Comparison of ENCODE assay signal across 8 mouse cellular contexts in the genomic region with DNA sequence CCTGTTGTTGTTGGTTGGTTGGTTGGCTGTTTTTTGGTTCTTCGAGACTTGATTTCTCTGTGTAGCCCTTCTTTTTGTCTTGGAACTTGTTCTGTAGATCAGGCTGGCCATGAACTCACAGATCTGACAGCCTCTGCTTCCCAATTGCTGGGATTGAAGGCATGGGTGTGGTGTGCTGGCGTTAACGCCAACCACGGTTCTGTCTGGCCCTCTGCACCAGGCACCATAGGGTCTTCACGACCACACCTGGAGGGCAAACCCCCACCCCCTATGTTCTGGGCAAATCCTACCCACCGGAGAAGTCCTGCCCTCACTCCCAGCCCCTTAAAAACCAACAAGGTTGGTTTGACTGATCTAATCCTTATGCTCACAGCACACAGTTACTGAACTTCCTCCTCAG. TPM values are rescaled to one million over a fixed set of nuclear protein-coding genes. Genes with fewer than 3 reads are reported as not detected.
DNase-seq lines count a peak whose midpoint lies in the region; ATAC-seq lines count a peak whose summit lies in the region.

No protein-coding gene starts in this region.

- H3K9ac ChIP-seq in lung, embryonic 15.5 days: no peak overlapping the region; the same call in 1 of the 2 replicates
- H3K9ac ChIP-seq in forebrain, embryonic 15.5 days (replicated peaks): peak overlapping the region; percentile 29
- 0 out of 2 replicates have a peak overlapping the region, but pooled peaks have one; percentile 13 for H3K9ac ChIP-seq in liver, embryonic 12.5 days
- H3K9ac ChIP-seq in stomach, embryonic 16.5 days (ENCODE audit: low read length): peak overlapping the region; percentile 80; the same call in 1 of the 2 replicates

- peak overlapping the region; percentile 76; the same call in 1 of the 2 replicates for H3K4me3 ChIP-seq in lung, embryonic 15.5 days
- H3K4me3 ChIP-seq in forebrain, embryonic 15.5 days: peak overlapping the region; percentile 44
- peak overlapping the region; percentile 68; the same call in 1 of the 2 replicates for H3K4me3 ChIP-seq in liver, embryonic 12.5 days
- H3K4me3 ChIP-seq in stomach, embryonic 16.5 days (replicated peaks; ENCODE audit: low read length): no peak overlapping the region

- WGBS in lung, embryonic 15.5 days: 64% methylated on average over 6 of the region's 6 CpGs
- 64% methylated on average over 6 of the region's 6 CpGs for WGBS in forebrain, embryonic 15.5 days
- WGBS in liver, embryonic 12.5 days (ENCODE audit: insufficient replicate concordance): 45% methylated on average over 6 of the region's 6 CpGs
- WGBS in stomach, embryonic 16.5 days: 60% methylated on average over 6 of the region's 6 CpGs

- peaks cover 17% of the 10 kb centered on the region for H3K4me1 ChIP-seq in lung, embryonic 15.5 days
- H3K4me1 ChIP-seq in forebrain, embryonic 15.5 days: peaks cover 14% of the 10 kb centered on the region
- H3K4me1 ChIP-seq in liver, embryonic 12.5 days: peaks cover 32% of the 10 kb centered on the region
- peaks cover 9% of the 10 kb centered on the region for H3K4me1 ChIP-seq in stomach, embryonic 16.5 days (ENCODE audit: control insufficient read depth, insufficient read depth, low read length)

- no peaks in the 10 kb centered on the region for H3K9me3 ChIP-seq in lung, embryonic 15.5 days
- H3K9me3 ChIP-seq in forebrain, embryonic 15.5 days: no peaks in the 10 kb centered on the region
- no peaks in the 10 kb centered on the region for H3K9me3 ChIP-seq in liver, embryonic 12.5 days (replicated peaks)
- H3K9me3 ChIP-seq in stomach, embryonic 16.5 days (replicated peaks; ENCODE audit: control insufficient read depth, low read length): no peaks in the 10 kb centered on the region

- no peaks in the 10 kb centered on the region for H3K27me3 ChIP-seq in lung, embryonic 15.5 days
- no peaks in the 10 kb centered on the region for H3K27me3 ChIP-seq in forebrain, embryonic 15.5 days
- 0 out of 2 replicates have a peak, but pooled peaks cover 6% of the 10 kb centered on the region for H3K27me3 ChIP-seq in liver, embryonic 12.5 days (replicated peaks)
- no peaks in the 10 kb centered on the region for H3K27me3 ChIP-seq in stomach, embryonic 16.5 days (ENCODE audit: control insufficient read depth, insufficient read depth, low read length)

- H3K27ac ChIP-seq in lung, embryonic 15.5 days: peak overlapping the region; percentile 97
- no peak overlapping the region for H3K27ac ChIP-seq in forebrain, embryonic 15.5 days (replicated peaks)
- peak overlapping the region; percentile 54 for H3K27ac ChIP-seq in liver, embryonic 12.5 days
- peak overlapping the region; percentile 14 for H3K27ac ChIP-seq in stomach, embryonic 16.5 days (ENCODE audit: low read length)

- DNase-seq in lung, postnatal 25 days (ENCODE audit: low spot score): no peak
- no peak for DNase-seq in right cerebral cortex, postnatal 36 days (ENCODE audit: low spot score in 2 of 2)
- DNase-seq in gastrocnemius, postnatal 10 days: no peak
- DNase-seq in B cell, adult 2 months: no peak

- peak overlapping the region; percentile 97 for H3K4me2 ChIP-seq in lung, embryonic 15.5 days
- peak overlapping the region; percentile 94 for H3K4me2 ChIP-seq in forebrain, embryonic 15.5 days (replicated peaks)
- peak overlapping the region; percentile 98 for H3K4me2 ChIP-seq in liver, embryonic 12.5 days
- peak overlapping the region; percentile 99 for H3K4me2 ChIP-seq in stomach, embryonic 16.5 days (ENCODE audit: low read depth, low read length)

- 0 out of 2 replicates have a peak, but pooled peaks have one; percentile 1 for ATAC-seq in lung, embryonic 15.5 days (ENCODE audit: borderline replicate concordance, extremely low read depth, low FRiP score, low TSS enrichment)
- ATAC-seq in forebrain, embryonic 15.5 days (replicated peaks): peak; percentile 5; the same call in 1 of the 2 replicates
- peak; percentile 13; the same call in 1 of the 2 replicates for ATAC-seq in liver, embryonic 12.5 days
- peak; percentile 32; the same call in 1 of the 2 replicates for ATAC-seq in stomach, embryonic 16.5 days (ENCODE audit: insufficient read depth, low FRiP score)

- peaks cover 17% of the 10 kb centered on the region for H3K36me3 ChIP-seq in lung, embryonic 15.5 days
- H3K36me3 ChIP-seq in forebrain, embryonic 15.5 days: peaks cover 9% of the 10 kb centered on the region
- peaks cover 20% of the 10 kb centered on the region for H3K36me3 ChIP-seq in liver, embryonic 12.5 days
- H3K36me3 ChIP-seq in stomach, embryonic 16.5 days (ENCODE audit: control insufficient read depth, insufficient read depth, low read length): no peaks in the 10 kb centered on the region

RNA-seq across cellular contexts. Expression of gene Pkn3, which starts 0.5 kb away (rescaled TPM):
- polyA plus RNA-seq in lung, embryonic 15.5 days (2015; fragmentation: Nextera tagmentation; extraction: Ambion mirVana): 13.2 and 14.7 TPM in 2 replicates
- 3.5 and 3.9 TPM in 2 replicates for polyA plus RNA-seq in forebrain, embryonic 15.5 days (2015; fragmentation: Nextera tagmentation; extraction: Ambion mirVana)
- 4.6 and 5.1 TPM in 2 replicates for polyA plus RNA-seq in liver, embryonic 12.5 days (2016; fragmentation: Nextera tagmentation; extraction: Ambion mirVana)
- polyA plus RNA-seq in stomach, embryonic 16.5 days (2015; fragmentation: Nextera tagmentation; extraction: Ambion mirVana): 8.9 and 9.6 TPM in 2 replicates
- total RNA-seq in gastrocnemius, postnatal 10 days (2021): 1 to 10 TPM; 4.5 to 8.3 TPM

RNA-seq across cellular contexts. Expression of gene Zdhhc12, which starts 16.5 kb away (rescaled TPM):
- polyA plus RNA-seq in lung, embryonic 15.5 days (2015; fragmentation: Nextera tagmentation; extraction: Ambion mirVana): 31.4 and 32.5 TPM in 2 replicates
- polyA plus RNA-seq in forebrain, embryonic 15.5 days (2015; fragmentation: Nextera tagmentation; extraction: Ambion mirVana): 16.7 and 18.6 TPM in 2 replicates
- 29.7 and 31.0 TPM in 2 replicates for polyA plus RNA-seq in liver, embryonic 12.5 days (2016; fragmentation: Nextera tagmentation; extraction: Ambion mirVana)
- 37.4 and 41.4 TPM in 2 replicates for polyA plus RNA-seq in stomach, embryonic 16.5 days (2015; fragmentation: Nextera tagmentation; extraction: Ambion mirVana)
- 1 to 10 TPM; 3.4 to 4.2 TPM for total RNA-seq in gastrocnemius, postnatal 10 days (2021)

RNA-seq across cellular contexts. Expression of gene Set, which starts 19.8 kb away (rescaled TPM):
- 449 and 465 TPM in 2 replicates for polyA plus RNA-seq in lung, embryonic 15.5 days (2015; fragmentation: Nextera tagmentation; extraction: Ambion mirVana)
- polyA plus RNA-seq in forebrain, embryonic 15.5 days (2015; fragmentation: Nextera tagmentation; extraction: Ambion mirVana): 445 and 449 TPM in 2 replicates
- 409 and 423 TPM in 2 replicates for polyA plus RNA-seq in liver, embryonic 12.5 days (2016; fragmentation: Nextera tagmentation; extraction: Ambion mirVana)
- 324 and 336 TPM in 2 replicates for polyA plus RNA-seq in stomach, embryonic 16.5 days (2015; fragmentation: Nextera tagmentation; extraction: Ambion mirVana)
- total RNA-seq in gastrocnemius, postnatal 10 days (2021): 100 to 1,000 TPM; 128 to 134 TPM

RNA-seq across cellular contexts. Expression of gene Wdr34, which starts 28.3 kb away (rescaled TPM):
- polyA plus RNA-seq in lung, embryonic 15.5 days (2015; fragmentation: Nextera tagmentation; extraction: Ambion mirVana): 34.0 and 34.5 TPM in 2 replicates
- 70.1 and 76.2 TPM in 2 replicates for polyA plus RNA-seq in forebrain, embryonic 15.5 days (2015; fragmentation: Nextera tagmentation; extraction: Ambion mirVana)
- 13.2 and 15.4 TPM in 2 replicates for polyA plus RNA-seq in liver, embryonic 12.5 days (2016; fragmentation: Nextera tagmentation; extraction: Ambion mirVana)
- polyA plus RNA-seq in stomach, embryonic 16.5 days (2015; fragmentation: Nextera tagmentation; extraction: Ambion mirVana): 23.2 and 26.1 TPM in 2 replicates
- total RNA-seq in gastrocnemius, postnatal 10 days (2021): 1 to 10 TPM; 4.7 to 5.4 TPM

RNA-seq across cellular contexts. Expression of gene Zer1, which starts 47.4 kb away (rescaled TPM):
- 6.5 and 8.1 TPM in 2 replicates for polyA plus RNA-seq in lung, embryonic 15.5 days (2015; fragmentation: Nextera tagmentation; extraction: Ambion mirVana)
- 14.5 and 15.0 TPM in 2 replicates for polyA plus RNA-seq in forebrain, embryonic 15.5 days (2015; fragmentation: Nextera tagmentation; extraction: Ambion mirVana)
- 4.3 and 4.4 TPM in 2 replicates for polyA plus RNA-seq in liver, embryonic 12.5 days (2016; fragmentation: Nextera tagmentation; extraction: Ambion mirVana)
- polyA plus RNA-seq in stomach, embryonic 16.5 days (2015; fragmentation: Nextera tagmentation; extraction: Ambion mirVana): 5.1 and 5.4 TPM in 2 replicates
- 10 to 100 TPM; 18.9 to 21.7 TPM for total RNA-seq in gastrocnemius, postnatal 10 days (2021)
